Mouse (Mus musculus): ENCODE measurements around the gene Rras. TPM values are rescaled to one million over a fixed set of nuclear protein-coding genes. Genes with fewer than 3 reads are reported as not detected.

Gene Rras
- total and polyA plus RNA-seq, 3 experiments: 5.0 to 24.1 TPM; not detected in 1

GRCm38 (mm10) chr7:45048923-45049657 is 31.3 kb downstream of the Rras start:
- no peak overlapping the region for H3K27ac ChIP-seq (ENCODE audit: control insufficient read depth, low read depth, low read length)
- peaks cover under 1 to 3% of the 10 kb centered on the region in 2 experiments; a peak in 3 of 4 replicates for H3K36me3 ChIP-seq (ENCODE audit: control insufficient read depth in 1 of 2, insufficient read depth in 2 of 2, low read length in 2 of 2)
- no peak overlapping the region for H3K4me3 ChIP-seq (ENCODE audit: control insufficient read depth in 1 of 2, insufficient read depth in 1 of 2, low read depth in 2 of 2, low read length in 2 of 2)
- no peaks in the 10 kb centered on the region for H3K27me3 ChIP-seq (ENCODE audit: control insufficient read depth in 1 of 2, insufficient read depth in 2 of 2, low read length in 2 of 2)
- peaks cover 25% of the 10 kb centered on the region for H3K79me2 ChIP-seq (ENCODE audit: control insufficient read depth, insufficient read depth, low read length, poor library complexity)
- no peak for TF ChIP-seq MEF2A (IDR thresholded peaks at IDR 0.05; ENCODE audit: extremely low read depth, insufficient replicate concordance, low read depth, low read length, poor library complexity, severe bottlenecking)
- no peak for TF ChIP-seq ETS1 (IDR thresholded peaks at IDR 0.05; ENCODE audit: low read depth, low read length)
- no peak for TF ChIP-seq RAD21 (IDR thresholded peaks at IDR 0.05; ENCODE audit: low read depth, low read length)
- TF ChIP-seq NELFE (IDR thresholded peaks at IDR 0.05; ENCODE audit: low read depth, low read length): no peak
- TF ChIP-seq ZKSCAN1 (IDR thresholded peaks at IDR 0.05; ENCODE audit: low read depth, low read length): no peak
- TF ChIP-seq EP300 (IDR thresholded peaks at IDR 0.05; ENCODE audit: low read depth in 1 of 2, low read length in 2 of 2): no peak
- no peak for TF ChIP-seq E2F4 (IDR thresholded peaks at IDR 0.05; ENCODE audit: borderline replicate concordance, low read depth, low read length)
- no peak for TF ChIP-seq USF2 (IDR thresholded peaks at IDR 0.05; ENCODE audit: borderline replicate concordance in 1 of 2, insufficient read depth in 1 of 2, low read depth in 1 of 2, low read length in 2 of 2)
- TF ChIP-seq SIN3A (IDR thresholded peaks at IDR 0.05; ENCODE audit: low read length): no peak
- no peak for TF ChIP-seq TAL1 (IDR thresholded peaks at IDR 0.05; ENCODE audit: low read length)
- TF ChIP-seq KAT2A (conservative IDR thresholded peaks at IDR 0.05; ENCODE audit: low read depth, low read length): no peak
- no peak for TF ChIP-seq TCF12 (IDR thresholded peaks at IDR 0.05; ENCODE audit: low read depth, low read length)
- TF ChIP-seq NRF1 (IDR thresholded peaks at IDR 0.05; ENCODE audit: insufficient read depth, low read depth, low read length, poor library complexity, severe bottlenecking): no peak
- TF ChIP-seq MXI1 (IDR thresholded peaks at IDR 0.05; ENCODE audit: low read depth, low read length): no peak
- no peak for TF ChIP-seq POLR2A (IDR thresholded peaks at IDR 0.05; ENCODE audit: control insufficient read depth in 1 of 2, insufficient read depth in 1 of 2, low read depth in 1 of 2, low read length in 2 of 2, poor library complexity in 1 of 2)
- no peak for TF ChIP-seq MAZ (IDR thresholded peaks at IDR 0.05; ENCODE audit: low read depth, low read length)
- no peak for TF ChIP-seq ZC3H11A (IDR thresholded peaks at IDR 0.05; ENCODE audit: low read depth, low read length)
- no peak for DNase-seq (ENCODE audit: low read depth, low spot score)
- no peak overlapping the region for H3K9ac ChIP-seq (ENCODE audit: control insufficient read depth, low read depth, low read length, poor library complexity, severe bottlenecking)
- H3K4me1 ChIP-seq (ENCODE audit: control insufficient read depth in 1 of 2, insufficient read depth in 2 of 2, low read length in 2 of 2): peaks cover 3 to 10% of the 10 kb centered on the region in 2 experiments; a peak in 3 of 4 replicates
- H3K9me3 ChIP-seq (replicated peaks; ENCODE audit: insufficient read depth, low read length): no peaks in the 10 kb centered on the region

- no peak overlapping the region for H3K27ac ChIP-seq (ENCODE audit: control insufficient read depth, low read depth, low read length)
- H3K4me3 ChIP-seq (ENCODE audit: control insufficient read depth in 1 of 2, insufficient read depth in 1 of 2, low read depth in 2 of 2, low read length in 2 of 2): peak overlapping the region; percentile 66 to 93; a peak in 3 of 4 replicates
- peak overlapping the region; percentile 81 for H3K9ac ChIP-seq (ENCODE audit: control insufficient read depth, low read depth, low read length, poor library complexity, severe bottlenecking)
- peaks cover 3 to 15% of the 10 kb centered on the region in 2 experiments; a peak in 3 of 4 replicates for H3K4me1 ChIP-seq (ENCODE audit: control insufficient read depth in 1 of 2, insufficient read depth in 2 of 2, low read length in 2 of 2)
- peaks cover 0 to 5% of the 10 kb centered on the region in 2 experiments; a peak in 3 of 4 replicates for H3K36me3 ChIP-seq (ENCODE audit: control insufficient read depth in 1 of 2, insufficient read depth in 2 of 2, low read length in 2 of 2)
- DNase-seq (ENCODE audit: low read depth, low spot score): peak; percentile 93
- H3K27me3 ChIP-seq (ENCODE audit: control insufficient read depth in 1 of 2, insufficient read depth in 2 of 2, low read length in 2 of 2): no peaks in the 10 kb centered on the region
- 0 out of 2 replicates have a peak, but pooled peaks have one; percentile 16 for TF ChIP-seq CHD2 (IDR thresholded peaks at IDR 0.05; ENCODE audit: low read length)
- no peak for TF ChIP-seq NELFE (IDR thresholded peaks at IDR 0.05; ENCODE audit: low read depth, low read length)
- no peak for TF ChIP-seq TBP (IDR thresholded peaks at IDR 0.05; ENCODE audit: low read depth, low read length)
- no peak for TF ChIP-seq BHLHE40 (IDR thresholded peaks at IDR 0.05; ENCODE audit: borderline replicate concordance, low read depth, low read length)
- peak; percentile 46; the same call in 1 of the 2 replicates for TF ChIP-seq GATA1 (IDR thresholded peaks at IDR 0.05; ENCODE audit: low read depth, low read length)
- TF ChIP-seq SMC3 (IDR thresholded peaks at IDR 0.05; ENCODE audit: low read depth, low read length): no peak
- peaks cover 25% of the 10 kb centered on the region for H3K79me2 ChIP-seq (ENCODE audit: control insufficient read depth, insufficient read depth, low read length, poor library complexity)
- H3K9me3 ChIP-seq (replicated peaks; ENCODE audit: insufficient read depth, low read length): no peaks in the 10 kb centered on the region
Measured at GRCm38 (mm10) chr7:45050945-45051600, 33.3 kb downstream of the Rras start.

Data from MEL (cell line).